Mouse (Mus musculus): ENCODE results near the gene Chchd1. TPM values are rescaled to one million over a fixed set of nuclear protein-coding genes. Genes with fewer than 3 reads are reported as not detected.

Chchd1 gene
- 10 to 100 TPM; 80.8 to 90.3 TPM for total RNA-seq (2021)
- long read RNA-seq, experiment 1, transcript Chchd1-201 (3 exons, 616 nt) = major isoform, 9 of 13 reads
- long read RNA-seq, experiment 1, partial matches to known transcripts = 1 of 13 reads
- long read RNA-seq, experiment 1, other reads (novel, unspliced or antisense) = 0 of 13 reads
- long read RNA-seq, experiment 2, transcript Chchd1-201 (3 exons, 616 nt) = major isoform, 68 of 70 reads
- long read RNA-seq, experiment 2, partial matches to known transcripts = 1 of 70 reads
- long read RNA-seq, experiment 2, other reads (novel, unspliced or antisense) = 0 of 70 reads

GRCm38 (mm10) chr14:20702741-20703381 lies at the start of gene Chchd1:
Chchd1 (plus strand) TSS chr14:20703006.
- peak; percentile 90 to 94 for DNase-seq (ENCODE audit: low spot score in 2 of 2)

- DNase-seq (ENCODE audit: low spot score in 2 of 2) = no peak
These were observed 48.0 kb upstream of the Chchd1 start for GRCm38 (mm10) chr14:20654690-20655421.

GRCm38 (mm10) chr14:20655731-20656130 lies 47.1 kb upstream of the Chchd1 start:
- no peak for DNase-seq (ENCODE audit: low spot score in 2 of 2)

- DNase-seq (ENCODE audit: low spot score in 2 of 2) = no peak
These were observed 46.4 kb upstream of the Chchd1 start, which contains the start of gene Myoz1 for GRCm38 (mm10) chr14:20656361-20656760. Myoz1 (minus strand) TSS chr14:20656540.

GRCm38 (mm10) chr14:20658326-20658725 lies 44.5 kb upstream of the Chchd1 start:
- DNase-seq (ENCODE audit: low spot score in 2 of 2) = no peak

GRCm38 (mm10) chr14:20658902-20659301 lies 43.9 kb upstream of the Chchd1 start:
- DNase-seq (ENCODE audit: low spot score in 2 of 2) = no peak

- DNase-seq (ENCODE audit: low spot score in 2 of 2) = no peak
These were observed 43.1 kb upstream of the Chchd1 start for GRCm38 (mm10) chr14:20659687-20660086.

- DNase-seq (ENCODE audit: low spot score in 2 of 2) = peak; percentile 83 to 90
These were observed 41.8 kb upstream of the Chchd1 start for GRCm38 (mm10) chr14:20660827-20661660.

GRCm38 (mm10) chr14:20661661-20662331 lies 41.0 kb upstream of the Chchd1 start:
- DNase-seq (ENCODE audit: low spot score in 2 of 2) = no peak

- no peak for DNase-seq (ENCODE audit: low spot score in 2 of 2)
These were observed 40.1 kb upstream of the Chchd1 start for GRCm38 (mm10) chr14:20662740-20663139.

GRCm38 (mm10) chr14:20663601-20664000 lies 39.2 kb upstream of the Chchd1 start:
- DNase-seq (ENCODE audit: low spot score in 2 of 2) = no peak

- DNase-seq (ENCODE audit: low spot score in 2 of 2) = no peak
These were observed 38.4 kb upstream of the Chchd1 start for GRCm38 (mm10) chr14:20664436-20664835.

GRCm38 (mm10) chr14:20667469-20667868 lies 35.3 kb upstream of the Chchd1 start:
- DNase-seq (ENCODE audit: low spot score in 2 of 2) = no peak

- no peak for DNase-seq (ENCODE audit: low spot score in 2 of 2)
These were observed 34.5 kb upstream of the Chchd1 start, which contains the start of gene Synpo2l for GRCm38 (mm10) chr14:20668154-20668810. Synpo2l (minus strand) TSS chr14:20668354.

- peak in 1 of 2 experiments; percentile 31 for DNase-seq (ENCODE audit: low spot score in 2 of 2)
These were observed 29.8 kb upstream of the Chchd1 start for GRCm38 (mm10) chr14:20672990-20673389.

- peak; percentile 31 to 36 for DNase-seq (ENCODE audit: low spot score in 2 of 2)
These were observed 29.1 kb upstream of the Chchd1 start for GRCm38 (mm10) chr14:20673735-20674063.

- peak; percentile 98 to 99 for DNase-seq (ENCODE audit: low spot score in 2 of 2)
These were observed 28.6 kb upstream of the Chchd1 start, which contains the start of gene Sec24c for GRCm38 (mm10) chr14:20674064-20674833. Sec24c (plus strand) TSS chr14:20674308.

GRCm38 (mm10) chr14:20677906-20678305 lies 24.9 kb upstream of the Chchd1 start:
- no peak for DNase-seq (ENCODE audit: low spot score in 2 of 2)

- DNase-seq (ENCODE audit: low spot score in 2 of 2) = no peak
These were observed 21.1 kb upstream of the Chchd1 start for GRCm38 (mm10) chr14:20681742-20682141.
